Mouse (Mus musculus): ENCODE measurements around the gene Vrk2. TPM values are rescaled to one million over a fixed set of nuclear protein-coding genes. Genes with fewer than 3 reads are reported as not detected.

Vrk2 gene
- polyA plus RNA-seq, 1 experiment from 2014 or later, result 24.4 TPM

- WGBS, result 82% methylated on average over 1 of the region's 1 CpGs
- H3K27me3 ChIP-seq (ENCODE audit: poor library complexity, severe bottlenecking), result no peaks in the 10 kb centered on the region
- H3K36me3 ChIP-seq (replicated peaks), result peaks cover 9% of the 10 kb centered on the region; the same call in 1 of the 2 replicates
- H3K4me1 ChIP-seq, result no peaks in the 10 kb centered on the region
- no peaks in the 10 kb centered on the region for H3K9me3 ChIP-seq
- no peak overlapping the region for H3K27ac ChIP-seq
- DNase-seq (ENCODE audit: extremely low spot score, low spot score), result no peak
- no peak overlapping the region for H3K4me3 ChIP-seq
Measured at GRCm38 (mm10) chr11:26441121-26441520, 152.7 kb downstream of the Vrk2 start.

GRCm38 (mm10) chr11:26437818-26438217 lies 156.0 kb downstream of the Vrk2 start:
- Histone ChIP-seq H3K4me1 (no peaks in the 10 kb centered on the region), H3K4me3 (no peak overlapping the region), H3K9me3 (no peaks in the 10 kb centered on the region), H3K27ac (no peak overlapping the region), H3K36me3 (replicated peaks) (no peaks in the 10 kb centered on the region; the same call in 1 of the 2 replicates), H3K27me3 (ENCODE audit: poor library complexity, severe bottlenecking) (no peaks in the 10 kb centered on the region)
- no peak for DNase-seq (ENCODE audit: extremely low spot score, low spot score)
- WGBS, result 90% methylated on average over 13 of the region's 13 CpGs

GRCm38 (mm10) chr11:26434229-26434628 lies 159.6 kb downstream of the Vrk2 start:
- no peaks in the 10 kb centered on the region for H3K27me3 ChIP-seq (ENCODE audit: poor library complexity, severe bottlenecking)
- H3K27ac ChIP-seq, result no peak overlapping the region
- H3K36me3 ChIP-seq (replicated peaks), result no peaks in the 10 kb centered on the region; the same call in 1 of the 2 replicates
- no peaks in the 10 kb centered on the region for H3K4me1 ChIP-seq
- no peak overlapping the region for H3K4me3 ChIP-seq
- H3K9me3 ChIP-seq, result no peaks in the 10 kb centered on the region
- no peak for DNase-seq (ENCODE audit: extremely low spot score, low spot score)

- no peaks in the 10 kb centered on the region for H3K4me1 ChIP-seq
- 91% methylated on average over 2 of the region's 2 CpGs for WGBS
- no peak overlapping the region for H3K4me3 ChIP-seq
- H3K27me3 ChIP-seq (ENCODE audit: poor library complexity, severe bottlenecking), result no peaks in the 10 kb centered on the region
- H3K36me3 ChIP-seq (replicated peaks), result peaks cover 16% of the 10 kb centered on the region
- no peaks in the 10 kb centered on the region for H3K9me3 ChIP-seq
- H3K27ac ChIP-seq, result no peak overlapping the region
- no peak for DNase-seq (ENCODE audit: extremely low spot score, low spot score)
Measured at GRCm38 (mm10) chr11:26421472-26421871, 172.3 kb downstream of the Vrk2 start.

Other genes starting within 250 kb of the Vrk2 start
- gene Fancl, start 207.9 kb downstream of the Vrk2 start, polyA plus RNA-seq (2016; fragmentation: Nextera tagmentation; extraction: Ambion mirVana), result 33.5 and 38.5 TPM in 2 replicates
- gene Gm6899, start 758 bp downstream of the Vrk2 start, polyA plus RNA-seq (2016; fragmentation: Nextera tagmentation; extraction: Ambion mirVana), result 0.31 TPM in 1 of 2 replicates, not detected in the other

All from forebrain, embryonic 10.5 days (tissue).